Mouse (Mus musculus): Measurements from ENCODE around the gene Anxa1. TPM values are rescaled to one million over a fixed set of nuclear protein-coding genes. Genes with fewer than 3 reads are reported as not detected.

The Anxa1 gene
- 243 and 275 TPM in 2 replicates for polyA plus RNA-seq (2015; fragmentation: Nextera tagmentation; extraction: Ambion mirVana)

DNA sequence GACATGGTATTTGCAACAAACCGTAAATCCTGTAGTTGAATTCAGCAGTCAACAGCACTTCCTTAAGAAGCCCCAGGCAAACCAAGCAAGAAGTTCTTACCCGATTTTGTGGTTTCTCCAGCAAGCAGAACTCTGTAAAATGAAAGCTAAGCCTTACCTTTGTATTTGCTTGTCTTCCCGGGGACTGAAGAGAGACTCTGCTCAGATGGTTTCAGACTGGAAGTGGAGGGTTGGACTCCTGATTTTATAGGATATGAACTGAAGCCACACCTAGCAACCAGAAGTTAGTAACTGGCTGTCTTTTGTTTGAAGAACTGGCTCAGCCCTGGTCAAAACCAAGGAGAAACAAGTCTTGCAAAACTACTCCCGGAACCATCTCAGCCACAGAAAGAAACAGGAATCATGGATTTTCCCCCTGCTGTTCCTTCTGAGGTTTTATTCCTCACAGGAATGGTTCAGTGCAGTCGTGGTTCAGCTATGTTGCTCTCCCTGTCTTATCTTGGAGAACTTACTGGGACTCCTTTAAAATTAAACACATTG is at the start of gene Anxa1:
Anxa1 (minus strand) TSS at position 490 of the 540 bp plus-strand sequence.

Other genes with a start within 250 kb of the Anxa1 start
- gene Aldh1a1, start 101.8 kb upstream of the Anxa1 start, polyA plus RNA-seq (2015; fragmentation: Nextera tagmentation; extraction: Ambion mirVana) = 16.0 and 22.3 TPM in 2 replicates

All from urinary bladder, postnatal 0 days (tissue).